Mouse (Mus musculus) neural tube, embryonic 11.5 days (tissue): ENCODE data around the gene Pde4d. TPM values are rescaled to one million over a fixed set of nuclear protein-coding genes. Genes with fewer than 3 reads are reported as not detected.
A peak's percentile ranks its signal among the peaks of the same experiment; 100 is the strongest.

Experiments used
- ATAC-seq: fragments of 200-750 bp; cut with Nextera tagmentation; 2 replicates; pipeline ENCODE4 v1.8.0; 2017; ENCODE audit warnings: moderate number of reproducible peaks, mild to moderate bottlenecking, moderate TSS enrichment, moderate library complexity; ENCODE audit not compliant: insufficient read depth, low FRiP score, low TSS enrichment
- DNase-seq: peaks from one replicate; pipeline ENCODE4 v3.0.0-alpha.2; 2015; ENCODE audit warnings: low spot score
- H3K27ac ChIP-seq: fragments of 300-500 bp; sonication (generic); 2 replicates; pipeline ENCODE4 v1.5.1; 2014; ENCODE audit warnings: low read depth, mild to moderate bottlenecking, low read length
- H3K27me3 ChIP-seq: fragments of 300-500 bp; sonication (generic); 2 replicates; pipeline ENCODE4 v1.6.1; 2014; ENCODE audit warnings: mild to moderate bottlenecking, low read length, mixed read lengths; ENCODE audit not compliant: control insufficient read depth, insufficient read depth
- H3K36me3 ChIP-seq: fragments of 300-500 bp; sonication (generic); 2 replicates; pipeline ENCODE4 v1.6.1; 2014; ENCODE audit warnings: mild to moderate bottlenecking, low read length, moderate library complexity, mixed read lengths; ENCODE audit not compliant: control insufficient read depth, insufficient read depth
- H3K4me1 ChIP-seq: fragments of 300-500 bp; sonication (generic); 2 replicates; pipeline ENCODE4 v1.6.1; 2014; ENCODE audit warnings: low read length, mixed read lengths; ENCODE audit not compliant: control insufficient read depth, insufficient read depth
- H3K4me2 ChIP-seq: fragments of 300-500 bp; sonication (generic); 2 replicates; pipeline ENCODE4 v1.6.1; 2014; ENCODE audit warnings: low read depth, mild to moderate bottlenecking, moderate library complexity
- H3K4me3 ChIP-seq: fragments of 300-500 bp; sonication (generic); 2 replicates; pipeline ENCODE4 v1.5.1; 2014; ENCODE audit warnings: low read depth, low read length
- H3K9ac ChIP-seq: fragments of 300-500 bp; sonication (generic); 2 replicates; pipeline ENCODE4 v1.6.1; 2014; ENCODE audit warnings: mild to moderate bottlenecking, low read length
- H3K9me3 ChIP-seq: fragments of 300-500 bp; sonication (generic); 2 replicates; pipeline ENCODE4 v1.6.1; 2016; ENCODE audit warnings: low read length; ENCODE audit not compliant: control insufficient read depth
- WGBS: fragments of 180-500 bp; shearing (Covaris S2); extraction: QIAGEN DNeasy Blood & Tissue Kit; methylation state at CpG from one replicate; pipeline ENCODE4 v1.1.7; 2014; 5-methylcytosine and 5-hydroxymethylcytosine counted together
- polyA plus RNA-seq: library from polyadenylated mRNA; unstranded; fragments of >200 nt; fragmentation: Nextera tagmentation; extraction: Ambion mirVana; gene quantifications from 2 replicates; pipeline ENCODE4 v1.2.1, GENCODE M21; 2014

Pde4d gene
- polyA plus RNA-seq, 1 experiment from 2014 or later = 11.1 TPM

DNA sequence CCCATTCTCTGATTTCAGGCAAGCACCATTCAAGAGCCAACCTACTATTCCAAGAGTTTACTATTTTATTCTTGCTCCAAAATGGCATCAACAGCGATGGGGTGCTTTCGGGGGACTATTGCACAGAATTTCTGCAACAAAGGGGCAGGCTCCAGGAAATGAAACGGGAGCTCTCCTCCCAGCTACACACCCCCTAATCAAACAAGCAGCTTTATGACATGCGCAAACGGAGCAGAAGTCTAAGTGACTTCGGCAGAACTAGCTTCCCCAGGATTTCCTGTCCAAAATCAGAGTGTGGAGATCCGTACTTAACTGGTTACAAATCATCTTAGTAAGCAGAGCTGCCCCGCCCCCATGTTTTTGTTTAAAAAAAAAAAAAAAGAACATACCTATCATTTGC, 990.6 kb downstream of the Pde4d start:
- H3K36me3 ChIP-seq = no peaks in the 10 kb centered on the region
- H3K9me3 ChIP-seq = no peaks in the 10 kb centered on the region
- 4% methylated on average over 8 of the region's 8 CpGs for WGBS
- H3K27ac ChIP-seq = peak overlapping the region; percentile 65; the same call in 1 of the 2 replicates
- DNase-seq (peak; percentile 59), ATAC-seq (peak; percentile 62)
- no peaks in the 10 kb centered on the region for H3K27me3 ChIP-seq
- H3K4me1 ChIP-seq = peaks cover 4% of the 10 kb centered on the region; the same call in 1 of the 2 replicates
- H3K4me2 ChIP-seq = peak overlapping the region; percentile 57
- peak overlapping the region; percentile 57; the same call in 1 of the 2 replicates for H3K9ac ChIP-seq
- peak overlapping the region; percentile 39 for H3K4me3 ChIP-seq

DNA sequence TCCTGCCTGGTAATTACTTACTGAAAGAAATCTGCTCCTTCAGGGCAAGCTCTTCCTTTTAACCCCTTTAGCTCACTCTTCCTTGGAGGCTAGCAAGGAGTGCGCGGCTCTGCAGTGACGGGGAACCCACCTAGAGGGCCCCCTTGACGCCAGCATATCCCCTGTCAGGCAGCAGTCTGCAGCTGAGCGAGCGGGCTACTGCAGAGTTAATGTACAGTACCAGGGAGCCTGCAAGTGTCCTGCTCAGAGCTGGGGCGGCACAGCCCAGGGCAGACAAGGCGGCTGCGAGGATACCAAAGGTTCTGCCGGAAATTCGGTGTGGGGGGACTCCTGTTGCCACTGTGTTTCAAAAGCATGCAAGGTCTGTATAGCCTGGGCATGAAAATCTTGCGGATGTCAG, 991.1 kb downstream of the Pde4d start:
- Histone ChIP-seq H3K4me3 (peak overlapping the region; percentile 39), H3K27ac (peak overlapping the region; percentile 65), H3K36me3 (no peaks in the 10 kb centered on the region), H3K4me1 (peaks cover 4% of the 10 kb centered on the region; the same call in 1 of the 2 replicates), H3K4me2 (peak overlapping the region; percentile 57), H3K27me3 (no peaks in the 10 kb centered on the region), H3K9me3 (no peaks in the 10 kb centered on the region), H3K9ac (peak overlapping the region; percentile 57)
- DNase-seq = peak; percentile 86
- peak; percentile 92 for ATAC-seq
- under 1% methylated on average over 12 of the region's 12 CpGs for WGBS

DNA sequence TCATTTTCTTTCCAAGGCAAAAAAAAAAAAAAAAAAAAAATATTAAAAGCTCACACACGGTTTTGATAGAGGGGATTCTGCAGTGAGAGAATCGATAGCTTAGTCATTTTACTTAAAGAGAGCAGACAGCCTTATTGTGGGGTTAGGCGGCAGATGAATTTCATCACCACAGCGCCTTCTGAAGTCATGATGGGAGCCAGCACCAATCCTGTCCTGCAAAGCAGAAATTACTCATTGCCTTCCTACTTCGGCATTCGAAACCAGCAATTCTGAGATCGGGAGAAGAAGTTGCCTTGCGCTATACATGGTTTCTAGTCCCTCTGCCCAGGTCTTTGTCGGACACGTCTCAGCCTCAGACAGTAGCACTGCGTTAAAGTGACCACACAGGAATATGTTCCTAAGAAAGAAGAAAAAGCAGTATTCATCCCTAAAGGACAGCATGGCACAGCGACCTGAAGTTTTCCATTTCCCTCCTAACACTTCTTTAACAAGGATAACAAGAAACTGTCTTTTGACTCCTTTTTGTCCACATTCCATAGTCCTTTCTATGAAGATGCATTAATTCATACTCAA, 991.7 kb downstream of the Pde4d start:
- no peaks in the 10 kb centered on the region for H3K9me3 ChIP-seq
- H3K4me1 ChIP-seq = peaks cover 4% of the 10 kb centered on the region; the same call in 1 of the 2 replicates
- ATAC-seq (no peak), DNase-seq (peak; percentile 23)
- no peaks in the 10 kb centered on the region for H3K27me3 ChIP-seq
- peak overlapping the region; percentile 39 for H3K4me3 ChIP-seq
- H3K4me2 ChIP-seq = peak overlapping the region; percentile 57
- H3K9ac ChIP-seq = peak overlapping the region; percentile 57
- WGBS = 44% methylated on average over 12 of the region's 12 CpGs
- no peaks in the 10 kb centered on the region for H3K36me3 ChIP-seq
- peak overlapping the region; percentile 42; the same call in 1 of the 2 replicates for H3K27ac ChIP-seq

DNA sequence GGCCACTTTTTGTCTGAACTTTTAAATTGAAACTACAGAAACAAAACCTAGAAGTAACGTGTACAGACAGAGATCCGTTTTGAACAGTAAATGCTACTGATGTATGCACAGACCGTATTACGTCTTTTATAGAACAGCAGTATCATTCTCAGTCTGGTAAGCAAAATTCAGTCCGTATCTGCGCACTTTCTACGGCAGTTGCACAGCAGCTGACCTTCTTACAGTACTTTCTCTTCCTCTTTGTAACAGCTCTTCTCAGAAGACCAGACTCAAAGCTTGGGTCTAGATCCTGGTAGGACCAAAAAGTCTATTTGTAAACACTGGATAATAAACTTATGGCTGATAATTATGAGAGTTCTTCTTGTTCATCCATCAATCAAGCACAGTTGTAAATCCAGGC, 996.4 kb downstream of the Pde4d start:
- Histone ChIP-seq H3K4me3 (no peak overlapping the region), H3K27me3 (no peaks in the 10 kb centered on the region), H3K4me1 (no peaks in the 10 kb centered on the region; the same call in 1 of the 2 replicates), H3K9ac (no peak overlapping the region), H3K9me3 (no peaks in the 10 kb centered on the region), H3K4me2 (no peak overlapping the region), H3K36me3 (no peaks in the 10 kb centered on the region), H3K27ac (no peak overlapping the region)
- DNase-seq = no peak
- WGBS = 91% methylated on average over 7 of the region's 7 CpGs
- no peak for ATAC-seq

DNA sequence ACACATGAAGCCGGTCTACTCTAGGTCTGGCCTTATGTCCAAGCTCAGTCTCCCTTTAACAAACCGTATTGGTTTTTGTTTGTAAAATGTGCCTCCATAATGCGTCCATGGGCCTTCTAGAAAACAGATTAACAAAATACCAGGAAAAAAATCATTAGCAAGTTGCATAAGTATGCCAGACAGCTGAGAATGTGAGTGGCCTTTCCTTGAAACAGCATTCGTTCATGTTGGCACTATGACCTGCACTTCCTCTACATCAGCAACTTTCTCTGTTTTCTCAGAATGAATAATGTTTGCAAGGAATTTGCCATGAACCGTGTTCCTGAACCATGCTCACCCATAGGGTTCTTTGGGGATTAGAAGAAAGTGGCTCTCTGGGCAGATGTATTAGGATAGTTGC, 998.4 kb downstream of the Pde4d start:
- 88% methylated on average over 5 of the region's 5 CpGs for WGBS
- Histone ChIP-seq H3K27ac (no peak overlapping the region), H3K27me3 (no peaks in the 10 kb centered on the region), H3K4me1 (no peaks in the 10 kb centered on the region), H3K9me3 (no peaks in the 10 kb centered on the region), H3K9ac (no peak overlapping the region), H3K4me2 (no peak overlapping the region), H3K4me3 (no peak overlapping the region), H3K36me3 (no peaks in the 10 kb centered on the region)
- ATAC-seq (no peak), DNase-seq (no peak)

DNA sequence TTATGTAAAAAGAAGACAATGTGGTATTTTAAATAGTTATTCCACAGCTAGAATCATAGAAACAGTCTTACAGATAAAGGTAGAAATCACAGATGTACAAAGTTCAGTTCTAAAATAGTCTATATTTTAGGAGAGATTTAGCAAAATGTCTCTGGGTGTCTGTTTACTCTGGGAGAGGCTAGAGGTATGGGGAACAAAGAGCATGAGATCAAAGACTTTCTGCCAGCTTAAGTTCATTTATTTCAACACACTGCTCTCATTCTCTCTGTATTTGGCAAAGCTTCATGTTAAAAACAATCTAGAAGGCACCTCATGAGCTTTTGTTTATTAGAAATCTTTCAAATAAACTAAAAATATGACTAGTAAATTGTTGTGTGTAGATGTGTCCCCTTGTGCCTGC, 1024.6 kb downstream of the Pde4d start:
- no peaks in the 10 kb centered on the region for H3K4me1 ChIP-seq
- H3K9ac ChIP-seq = no peak overlapping the region
- H3K4me3 ChIP-seq = no peak overlapping the region

DNA sequence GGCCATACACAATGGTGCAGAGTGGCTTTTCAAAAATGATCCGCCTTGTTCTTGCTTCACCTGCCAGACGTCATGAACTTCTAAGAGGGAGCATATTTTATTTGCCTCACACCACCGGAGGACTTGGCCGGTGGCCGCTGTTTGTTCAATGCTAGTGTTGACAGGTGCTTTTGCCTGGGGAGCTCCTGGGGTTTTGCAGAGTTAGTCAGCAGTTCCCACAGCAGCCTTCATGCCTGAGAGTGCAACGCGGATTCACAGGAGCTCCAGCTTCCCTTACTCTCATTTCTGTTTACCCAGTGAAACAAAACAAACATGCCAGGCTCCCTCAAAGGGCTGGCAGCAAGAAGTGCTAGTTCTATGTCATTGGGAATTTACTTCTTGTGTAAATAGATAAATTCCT, 1031.7 kb downstream of the Pde4d start:
- peak; percentile 21 for DNase-seq
- no peaks in the 10 kb centered on the region for H3K9me3 ChIP-seq
- no peaks in the 10 kb centered on the region for H3K36me3 ChIP-seq
- H3K4me2 ChIP-seq = no peak overlapping the region
- WGBS = 50% methylated on average over 7 of the region's 7 CpGs
- no peak overlapping the region for H3K4me3 ChIP-seq
- no peak overlapping the region for H3K27ac ChIP-seq
- H3K9ac ChIP-seq = no peak overlapping the region
- no peaks in the 10 kb centered on the region for H3K27me3 ChIP-seq
- no peak for ATAC-seq
- no peaks in the 10 kb centered on the region for H3K4me1 ChIP-seq

More for the DNA sequence above, 1024.6 kb downstream of the Pde4d start:
- H3K4me2 ChIP-seq = no peak overlapping the region
- no peak for ATAC-seq
- no peaks in the 10 kb centered on the region for H3K9me3 ChIP-seq
- H3K27me3 ChIP-seq = no peaks in the 10 kb centered on the region
- no peak for DNase-seq
- no peak overlapping the region for H3K27ac ChIP-seq
- no peaks in the 10 kb centered on the region for H3K36me3 ChIP-seq

DNA sequence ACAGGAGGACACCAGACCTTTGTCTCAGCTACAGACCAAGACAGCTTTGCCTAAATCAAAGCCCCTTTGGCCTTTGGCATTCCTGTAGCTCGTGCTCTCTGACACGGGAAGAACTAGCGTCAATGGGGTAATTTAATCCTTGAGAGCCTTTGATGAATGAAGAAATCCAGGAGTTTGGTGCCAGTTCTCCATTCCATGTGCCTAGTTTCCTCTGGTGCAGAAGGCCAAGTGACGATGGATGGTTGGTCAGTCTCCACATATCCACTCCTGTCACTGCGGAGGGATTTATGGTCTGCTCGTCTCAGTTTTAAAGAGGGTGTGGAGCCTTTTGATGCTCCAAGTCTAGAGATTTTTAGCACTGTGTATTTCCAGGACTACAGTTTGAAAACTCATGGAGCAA, 1036.4 kb downstream of the Pde4d start:
- Histone ChIP-seq H3K9me3 (no peaks in the 10 kb centered on the region), H3K4me1 (no peaks in the 10 kb centered on the region), H3K36me3 (no peaks in the 10 kb centered on the region), H3K27ac (no peak overlapping the region), H3K9ac (no peak overlapping the region), H3K27me3 (no peaks in the 10 kb centered on the region), H3K4me3 (no peak overlapping the region), H3K4me2 (no peak overlapping the region)
- ATAC-seq = no peak
- DNase-seq = no peak
- WGBS = 50% methylated on average over 6 of the region's 6 CpGs

DNA sequence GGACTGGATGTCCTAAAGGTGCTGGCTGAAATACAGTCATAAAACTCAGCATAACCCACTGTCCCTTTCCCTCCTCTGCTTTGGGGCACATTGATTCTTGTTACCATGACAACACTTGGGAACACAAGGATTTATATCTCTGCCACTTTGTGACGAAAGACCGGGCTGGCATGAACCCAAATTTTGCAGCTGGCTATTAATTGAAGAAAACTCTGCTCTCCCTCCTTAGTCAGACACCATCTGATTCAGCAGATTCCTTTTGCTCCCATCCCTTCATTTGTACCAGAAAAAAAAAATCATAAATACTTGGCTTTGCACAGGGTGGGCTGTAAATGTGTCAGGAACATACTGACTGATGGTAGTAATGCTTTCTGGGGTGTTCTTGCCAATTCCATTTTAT, 1037.6 kb downstream of the Pde4d start:
- Histone ChIP-seq H3K4me2 (no peak overlapping the region), H3K9ac (no peak overlapping the region), H3K4me3 (no peak overlapping the region), H3K9me3 (no peaks in the 10 kb centered on the region), H3K27ac (no peak overlapping the region), H3K36me3 (no peaks in the 10 kb centered on the region), H3K4me1 (0 out of 2 replicates have a peak, but pooled peaks cover 2% of the 10 kb centered on the region), H3K27me3 (no peaks in the 10 kb centered on the region)
- 35% methylated on average over 2 of the region's 2 CpGs for WGBS
- no peak for DNase-seq
- peak; percentile 63; the same call in 1 of the 2 replicates for ATAC-seq
